Mouse (Mus musculus): ENCODE data around the gene Vsx1.

GRCm38 (mm10) chr2:150690216-150690615 lies 1.1 kb upstream of the Vsx1 start:
- TF ChIP-seq EP300 (IDR thresholded peaks at IDR 0.05; ENCODE audit: low read depth) (no peak), CTCF (IDR thresholded peaks at IDR 0.05; ENCODE audit: low read depth) (no peak)

Measured in liver, embryonic 14.5 days (tissue).